Mouse (Mus musculus) MEL (cell line): ENCODE measurements around the gene Lrp11. TPM values are rescaled to one million over a fixed set of nuclear protein-coding genes. Genes with fewer than 3 reads are reported as not detected.

Source experiments
- DNase-seq: peaks from one replicate; pipeline ENCODE4 v3.0.0; 2011; ENCODE audit warnings: low read depth, low spot score
- H3K27ac ChIP-seq: 2 replicates; pipeline ENCODE4 v1.5.1; 2012; ENCODE audit warnings: low read depth, mild to moderate bottlenecking, control low read depth, low read length, moderate library complexity; ENCODE audit not compliant: control insufficient read depth
- H3K27me3 ChIP-seq, 2 experiments: fragments of 150-350 bp in 1 of 2; sonication (generic) in 1 of 2; 2 replicates each; pipeline ENCODE4 v1.6.1; 2012; ENCODE audit warnings: low read length in 2 of 2, mild to moderate bottlenecking in 2 of 2, improper control_type of control experiment in 1 of 2, moderate library complexity in 1 of 2; ENCODE audit not compliant: insufficient read depth in 2 of 2, control insufficient read depth in 1 of 2
- H3K36me3 ChIP-seq, 2 experiments: 2 replicates each; pipeline ENCODE4 v1.6.1; 2012 to 2014; ENCODE audit warnings: low read length in 2 of 2, improper control_type of control experiment in 1 of 2, inconsistent platforms in 1 of 2, mild to moderate bottlenecking in 1 of 2; ENCODE audit not compliant: insufficient read depth in 2 of 2, control insufficient read depth in 1 of 2
- H3K4me1 ChIP-seq, 2 experiments: fragments of 150-350 bp in 1 of 2; sonication (generic) in 1 of 2; 2 replicates each; pipeline ENCODE4 v1.6.1; 2012; ENCODE audit warnings: low read length in 2 of 2, improper control_type of control experiment in 1 of 2, mild to moderate bottlenecking in 1 of 2; ENCODE audit not compliant: insufficient read depth in 2 of 2, control insufficient read depth in 1 of 2
- H3K4me3 ChIP-seq, 2 experiments: fragments of 150-350 bp in 1 of 2; sonication (generic) in 1 of 2; 2 replicates each; pipeline ENCODE4 v1.5.1; 2012; ENCODE audit warnings: low read depth in 2 of 2, low read length in 2 of 2, mild to moderate bottlenecking in 2 of 2, moderate library complexity in 2 of 2, control low read depth in 1 of 2, improper control_type of control experiment in 1 of 2; ENCODE audit not compliant: control insufficient read depth in 1 of 2, insufficient read depth in 1 of 2
- H3K79me2 ChIP-seq: 2 replicates; pipeline ENCODE4 v1.6.1; 2012; ENCODE audit warnings: mild to moderate bottlenecking, low read length, moderate library complexity; ENCODE audit not compliant: control insufficient read depth, poor library complexity, insufficient read depth
- H3K9ac ChIP-seq: 2 replicates; pipeline ENCODE4 v1.6.1; 2012; ENCODE audit warnings: low read depth, mild to moderate bottlenecking, control low read depth, low read length, moderate library complexity; ENCODE audit not compliant: control insufficient read depth, poor library complexity, severe bottlenecking
- H3K9me3 ChIP-seq: fragments of 150-350 bp; sonication (generic); replicated peaks from 2 replicates; pipeline ENCODE4 v1.6.1; 2012; ENCODE audit warnings: mild to moderate bottlenecking, low read length, improper control_type of control experiment, moderate library complexity; ENCODE audit not compliant: insufficient read depth
- BHLHE40 ChIP-seq: IDR thresholded peaks from 2 replicates; pipeline ENCODE4 v1.6.1; 2012; ENCODE audit warnings: low read depth, mild to moderate bottlenecking, inconsistent platforms, low read length, improper control_type of control experiment, borderline replicate concordance
- CHD1 ChIP-seq: IDR thresholded peaks from 2 replicates; pipeline ENCODE4 v1.6.1; 2012; ENCODE audit warnings: low read depth, mild to moderate bottlenecking, inconsistent platforms, low read length, improper control_type of control experiment
- ELF1 ChIP-seq: IDR thresholded peaks from 2 replicates; pipeline ENCODE4 v1.6.1; 2014; ENCODE audit warnings: low read depth, mild to moderate bottlenecking, inconsistent platforms, low read length, improper control_type of control experiment, moderate library complexity
- GATA1 ChIP-seq: IDR thresholded peaks from 2 replicates; pipeline ENCODE4 v1.6.1; 2011; ENCODE audit warnings: low read depth, low read length, improper control_type of control experiment
- JUND ChIP-seq: IDR thresholded peaks from 2 replicates; pipeline ENCODE4 v1.6.1; 2011; ENCODE audit warnings: low read depth, mild to moderate bottlenecking, improper control_type of control experiment, low read length
- MAX ChIP-seq: IDR thresholded peaks from 2 replicates; pipeline ENCODE4 v1.6.1; 2011; ENCODE audit warnings: low read length, improper control_type of control experiment
- MYB ChIP-seq: IDR thresholded peaks from 2 replicates; pipeline ENCODE4 v1.6.1; 2011; ENCODE audit warnings: mild to moderate bottlenecking, low read depth, low read length, improper control_type of control experiment
- NELFE ChIP-seq: IDR thresholded peaks from 2 replicates; pipeline ENCODE4 v1.6.1; 2011; ENCODE audit warnings: low read depth, low read length, improper control_type of control experiment
- NRF1 ChIP-seq: IDR thresholded peaks from 2 replicates; pipeline ENCODE4 v1.6.1; 2014; ENCODE audit warnings: low read depth, mild to moderate bottlenecking, inconsistent platforms, low read length, improper control_type of control experiment, moderate library complexity; ENCODE audit not compliant: poor library complexity, insufficient read depth, severe bottlenecking
- POLR2A ChIP-seq, 2 experiments: IDR thresholded peaks; 2 replicates each; pipeline ENCODE4 v1.6.1; 2011 to 2012; ENCODE audit warnings: low read length in 2 of 2, mild to moderate bottlenecking in 2 of 2, control low read depth in 1 of 2, improper control_type of control experiment in 1 of 2, low read depth in 1 of 2, moderate library complexity in 1 of 2; ENCODE audit not compliant: control insufficient read depth in 1 of 2, insufficient read depth in 1 of 2, poor library complexity in 1 of 2
- RAD21 ChIP-seq: IDR thresholded peaks from 2 replicates; pipeline ENCODE4 v1.6.1; 2011; ENCODE audit warnings: mild to moderate bottlenecking, low read depth, low read length, improper control_type of control experiment
- RCOR1 ChIP-seq: IDR thresholded peaks from 2 replicates; pipeline ENCODE4 v1.6.1; 2012; ENCODE audit warnings: low read depth, mild to moderate bottlenecking, inconsistent platforms, low read length, improper control_type of control experiment
- SIN3A ChIP-seq: IDR thresholded peaks from 2 replicates; pipeline ENCODE4 v1.6.1; 2012; ENCODE audit warnings: low read length, improper control_type of control experiment, inconsistent platforms
- SMC3 ChIP-seq: IDR thresholded peaks from 2 replicates; pipeline ENCODE4 v1.6.1; 2011; ENCODE audit warnings: low read depth, low read length, improper control_type of control experiment
- TBP ChIP-seq: IDR thresholded peaks from 2 replicates; pipeline ENCODE4 v1.8.0; 2011; ENCODE audit warnings: low read depth, low read length, improper control_type of control experiment
- TCF12 ChIP-seq: IDR thresholded peaks from 2 replicates; pipeline ENCODE4 v1.6.1; 2014; ENCODE audit warnings: low read depth, mild to moderate bottlenecking, inconsistent platforms, low read length, improper control_type of control experiment, moderate library complexity
- USF1 ChIP-seq: IDR thresholded peaks from 2 replicates; pipeline ENCODE4 v1.6.1; 2014; ENCODE audit warnings: low read depth, mild to moderate bottlenecking, inconsistent platforms, low read length, improper control_type of control experiment, moderate library complexity
- USF2 ChIP-seq, 2 experiments: IDR thresholded peaks; 2 replicates each; pipeline ENCODE4 v1.6.1; 2011 to 2012; ENCODE audit warnings: improper control_type of control experiment in 2 of 2, low read length in 2 of 2, borderline replicate concordance in 1 of 2, inconsistent platforms in 1 of 2, low read depth in 1 of 2, mild to moderate bottlenecking in 1 of 2; ENCODE audit not compliant: insufficient read depth in 1 of 2
- ZMIZ1 ChIP-seq: IDR thresholded peaks from 2 replicates; pipeline ENCODE4 v1.6.1; 2012; ENCODE audit warnings: low read depth, mild to moderate bottlenecking, inconsistent platforms, low read length, improper control_type of control experiment, moderate library complexity
- ZNF384 ChIP-seq: IDR thresholded peaks from 2 replicates; pipeline ENCODE4 v1.6.1; 2012; ENCODE audit warnings: low read depth, mild to moderate bottlenecking, inconsistent platforms, low read length, improper control_type of control experiment
- polyA plus RNA-seq, 2 experiments: library from polyadenylated mRNA; stranded (reverse) in 1 of 2; unstranded in 1 of 2; fragments of >175 nt in 1 of 2; fragments of >200 nt in 1 of 2; gene quantifications; 2 replicates each; pipeline versions ENCODE4 v1.2.1 to v1.2.4; 2012; ENCODE audit warnings: low replicate concordance in 2 of 2, low read depth in 1 of 2; ENCODE audit not compliant: insufficient read length in 2 of 2, insufficient read depth in 1 of 2, missing spikeins in 1 of 2
- total RNA-seq: library from RNA; depleted of rRNA; stranded (reverse); fragments of 300-350 nt; gene quantifications from 2 replicates; pipeline ENCODE4 v1.2.3, GENCODE M21; 2012

Gene Lrp11
- total and polyA plus RNA-seq, 3 experiments: 0.92 to 1.0 TPM; not detected in 1

GRCm38 (mm10) chr10:7590792-7591191 is 1.2 kb downstream of the Lrp11 start:
- TF ChIP-seq NRF1 (no peak), RAD21 (no peak), ELF1 (no peak), POLR2A (IDR thresholded peaks at IDR 0.05; ENCODE audit: control insufficient read depth in 1 of 2, insufficient read depth in 1 of 2, low read depth in 1 of 2, low read length in 2 of 2, poor library complexity in 1 of 2) (no peak), USF2 (IDR thresholded peaks at IDR 0.05; ENCODE audit: borderline replicate concordance in 1 of 2, insufficient read depth in 1 of 2, low read depth in 1 of 2, low read length in 2 of 2) (no peak), TBP (no peak), JUND (no peak), SMC3 (no peak), BHLHE40 (no peak), GATA1 (no peak), MYB (no peak), USF1 (no peak), ZMIZ1 (no peak), CHD1 (no peak), MAX (no peak), NELFE (no peak), RCOR1 (no peak), SIN3A (no peak)
- Histone ChIP-seq H3K9me3 (no peaks in the 10 kb centered on the region), H3K27me3 (peaks cover 4 to 6% of the 10 kb centered on the region in 2 experiments; a peak in 3 of 4 replicates), H3K27ac (no peak overlapping the region), H3K36me3 (peaks cover 0 to 2% of the 10 kb centered on the region in 2 experiments; a peak in 1 of 4 replicates), H3K79me2 (no peaks in the 10 kb centered on the region; the same call in 1 of the 2 replicates), H3K4me3 (peak overlapping the region; percentile 67 to 76; a peak in 3 of 4 replicates), H3K4me1 (peaks cover 0 to 12% of the 10 kb centered on the region in 2 experiments; a peak in 2 of 4 replicates), H3K9ac (no peak overlapping the region; the same call in 1 of the 2 replicates)
- no peak for DNase-seq

DNA sequence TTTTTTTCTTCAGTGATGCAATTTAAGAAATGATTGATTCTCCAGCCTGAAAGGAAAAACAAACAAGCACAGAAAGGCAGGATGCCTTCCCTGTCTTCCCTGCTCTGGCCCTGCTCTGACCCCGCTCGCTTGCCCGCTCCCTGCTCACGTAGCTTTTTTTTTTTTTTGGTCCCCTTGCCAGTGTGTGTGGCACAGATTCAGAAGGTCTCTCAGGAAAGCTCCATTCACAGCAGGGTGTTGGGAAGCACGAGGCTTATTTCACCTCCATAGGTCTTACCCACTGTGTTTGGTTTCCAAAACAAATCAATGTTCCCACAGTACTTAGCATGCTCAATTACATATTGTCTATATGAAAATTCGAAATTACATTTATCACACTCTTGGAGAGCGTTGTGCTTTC is 5.2 kb downstream of the Lrp11 start:
- no peaks in the 10 kb centered on the region for H3K36me3 ChIP-seq
- H3K79me2 ChIP-seq: no peaks in the 10 kb centered on the region
- H3K9ac ChIP-seq: no peak overlapping the region
- no peak overlapping the region for H3K4me3 ChIP-seq
- TF ChIP-seq ZNF384 (no peak), ZMIZ1 (no peak), TCF12 (no peak)
- H3K4me1 ChIP-seq: peaks cover 0 to 3% of the 10 kb centered on the region in 2 experiments; a peak in 1 of 4 replicates
- H3K27me3 ChIP-seq: peaks cover 2 to 6% of the 10 kb centered on the region in 2 experiments; a peak in 2 of 4 replicates
- no peaks in the 10 kb centered on the region for H3K9me3 ChIP-seq
- no peak for DNase-seq
- no peak overlapping the region for H3K27ac ChIP-seq
